Mouse (Mus musculus) bone marrow, adult 2 months (tissue): ENCODE data around the gene Mef2c. TPM values are rescaled to one million over a fixed set of nuclear protein-coding genes. Genes with fewer than 3 reads are reported as not detected.

ENCODE experiments used
- H3K27ac ChIP-seq: fragments of 200-500 bp; 2 replicates; pipeline ENCODE4 v1.5.1; 2012; ENCODE audit warnings: low read depth, mild to moderate bottlenecking, control low read depth, inconsistent platforms, low read length; ENCODE audit not compliant: control insufficient read depth, poor library complexity, insufficient read depth
- H3K4me1 ChIP-seq: fragments of 200-500 bp; 2 replicates; pipeline ENCODE4 v1.6.1; 2011; ENCODE audit warnings: low read length; ENCODE audit not compliant: control insufficient read depth, insufficient read depth
- H3K4me3 ChIP-seq: fragments of 200-500 bp; replicated peaks from 2 replicates; pipeline ENCODE3; 2011; ENCODE audit warnings: mild to moderate bottlenecking, low read depth, low read length, control low read depth; ENCODE audit not compliant: control insufficient read depth
- CTCF ChIP-seq: fragments of 200-500 bp; IDR thresholded peaks from 2 replicates; pipeline ENCODE4 v1.5.1; 2011; ENCODE audit warnings: low read length, control low read depth; ENCODE audit not compliant: control insufficient read depth, insufficient read depth
- POLR2A ChIP-seq: fragments of 200-500 bp; IDR thresholded peaks from 2 replicates; pipeline ENCODE4 v1.6.1; 2011; ENCODE audit warnings: low read depth, mild to moderate bottlenecking, control low read depth, low read length, borderline replicate concordance; ENCODE audit not compliant: control insufficient read depth
- WGBS: fragments of 180-500 bp; shearing (Covaris S2); methylation state at CpG from one replicate; pipeline ENCODE4 v1.1.7; 2018; 5-methylcytosine and 5-hydroxymethylcytosine counted together
- polyA plus RNA-seq: library from polyadenylated mRNA; stranded (reverse); fragments of >200 nt; gene quantifications from 2 replicates; pipeline ENCODE4 v1.2.4, GENCODE M21; 2011; ENCODE audit warnings: low replicate concordance; ENCODE audit not compliant: missing spikeins, insufficient read depth, insufficient read length

Gene Mef2c
- polyA plus RNA-seq, 1 experiment: 37.8 TPM

DNA sequence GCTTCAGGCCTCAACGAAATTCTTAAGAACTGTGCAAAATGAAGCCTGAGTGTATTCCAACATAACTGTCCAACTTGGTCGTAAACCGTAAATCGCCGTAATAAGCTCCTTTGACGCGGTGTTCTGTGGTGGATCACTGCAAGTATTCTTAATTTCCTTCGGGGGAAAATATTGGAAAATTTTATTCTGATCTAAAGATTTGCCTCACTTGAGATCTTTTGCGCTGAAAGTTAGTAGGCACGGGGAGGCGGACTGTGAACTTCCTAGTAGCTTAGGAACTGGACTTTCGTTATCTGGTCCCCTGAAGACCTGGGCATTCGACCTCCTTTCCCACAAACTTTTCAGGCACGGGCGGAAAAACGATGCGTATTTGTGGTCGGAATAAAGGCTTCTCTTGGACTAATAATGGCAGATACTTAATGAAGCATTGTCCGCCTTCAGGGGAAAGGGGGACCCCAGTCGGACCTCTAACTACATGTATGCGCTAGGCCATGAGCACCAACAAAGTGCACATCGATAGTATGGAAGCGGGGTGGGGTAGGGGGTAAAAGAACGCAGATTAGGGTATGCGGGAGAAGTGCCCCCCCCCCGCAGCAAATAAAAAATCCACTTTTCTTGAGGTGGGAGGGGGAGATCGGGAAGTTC is 212.3 kb downstream of the Mef2c start:
- Histone ChIP-seq H3K27ac (no peak overlapping the region), H3K4me1 (no peaks in the 10 kb centered on the region; the same call in 1 of the 2 replicates), H3K4me3 (no peak overlapping the region)
- WGBS: 8% methylated on average over 27 of the region's 27 CpGs
- TF ChIP-seq POLR2A (no peak), CTCF (no peak)
